ENCODE assay signal across 10 mouse cellular contexts in genomic region chr5:132030941-132031531, GRCm38 (mm10).
A peak's percentile ranks its signal among the peaks of the same experiment; 100 is the strongest.
DNase-seq lines count a peak whose midpoint lies in the region; ATAC-seq and TF ChIP-seq lines count a peak whose summit lies in the region.
"Had no signal": no experiment of that assay in that cellular context is flagged by ENCODE, and none has a peak within 500 bp of the region (broad histone marks: within the 10 kb centered on the region; RNA-seq: fewer than 3 reads in every experiment).

No protein-coding gene starts in this region.

- no peaks in the 10 kb centered on the region for H3K36me3 ChIP-seq in embryonic facial prominence, embryonic 14.5 days (ENCODE audit: control insufficient read depth, insufficient read depth, low read length)
- no peaks in the 10 kb centered on the region for H3K36me3 ChIP-seq in midbrain, embryonic 13.5 days
- H3K36me3 ChIP-seq: lung, embryonic 15.5 days had no signal

- no peaks in the 10 kb centered on the region for H3K27me3 ChIP-seq in embryonic facial prominence, embryonic 14.5 days (replicated peaks; ENCODE audit: control insufficient read depth, insufficient read depth, low read length)
- no peaks in the 10 kb centered on the region for H3K27me3 ChIP-seq in midbrain, embryonic 13.5 days
- H3K27me3 ChIP-seq: lung, embryonic 15.5 days had no signal

- no peak overlapping the region for H3K9ac ChIP-seq in embryonic facial prominence, embryonic 14.5 days (ENCODE audit: low read depth, low read length)
- H3K9ac ChIP-seq in midbrain, embryonic 13.5 days (replicated peaks), result no peak overlapping the region
- H3K9ac ChIP-seq: lung, embryonic 15.5 days had no signal

- no peak overlapping the region for H3K4me3 ChIP-seq in layer of hippocampus, adult 2 months
- H3K4me3 ChIP-seq in embryonic facial prominence, embryonic 14.5 days (ENCODE audit: low read depth, low read length), result no peak overlapping the region
- H3K4me3 ChIP-seq in midbrain, embryonic 13.5 days (replicated peaks), result no peak overlapping the region
- H3K4me3 ChIP-seq: lung, embryonic 15.5 days had no signal

- no peaks in the 10 kb centered on the region for H3K9me3 ChIP-seq in embryonic facial prominence, embryonic 14.5 days (ENCODE audit: control insufficient read depth, low read length)
- no peaks in the 10 kb centered on the region for H3K9me3 ChIP-seq in midbrain, embryonic 13.5 days
- H3K9me3 ChIP-seq: lung, embryonic 15.5 days had no signal

- peak in 1 of 2 experiments; percentile 8 for DNase-seq in layer of hippocampus, adult 2 months (ENCODE audit: low spot score in 2 of 2)
- DNase-seq in layer of hippocampus, postnatal 25 days (ENCODE audit: extremely low spot score in 1 of 2, low spot score in 1 of 2), result no peak
- peak; percentile 93 for DNase-seq in brain, embryonic 14.5 days (ENCODE audit: low read depth)
- peak; percentile 72 for DNase-seq in embryonic facial prominence, embryonic 14.5 days (ENCODE audit: low spot score)
- no peak for DNase-seq in right cerebral cortex, postnatal 36 days (ENCODE audit: low spot score in 2 of 2)
- DNase-seq in cerebellum, postnatal 25 days, result no peak
- DNase-seq: cerebellum, postnatal 36 days; kidney, postnatal 25 days had no signal

- no peak overlapping the region for H3K4me2 ChIP-seq in embryonic facial prominence, embryonic 14.5 days (ENCODE audit: low read depth, low read length)
- H3K4me2 ChIP-seq in midbrain, embryonic 13.5 days (replicated peaks), result peak overlapping the region; percentile 11; the same call in 1 of the 2 replicates
- H3K4me2 ChIP-seq: lung, embryonic 15.5 days had no signal

- peak; percentile 11; the same call in 1 of the 2 replicates for TF ChIP-seq CTCF in layer of hippocampus, adult 2 months (conservative IDR thresholded peaks at IDR 0.05)
- TF ChIP-seq CTCF in brain, embryonic 14.5 days (IDR thresholded peaks at IDR 0.05; ENCODE audit: borderline replicate concordance, extremely low read depth, insufficient read depth, insufficient read length), result no peak; the same call in 1 of the 2 replicates

- ATAC-seq in embryonic facial prominence, embryonic 14.5 days (ENCODE audit: low read depth), result no peak
- ATAC-seq in midbrain, embryonic 13.5 days, result peak; percentile 55

- H3K4me1 ChIP-seq in embryonic facial prominence, embryonic 14.5 days (ENCODE audit: control insufficient read depth, insufficient read depth, low read length), result peaks cover 20% of the 10 kb centered on the region
- peaks cover 46% of the 10 kb centered on the region for H3K4me1 ChIP-seq in midbrain, embryonic 13.5 days (replicated peaks)

- no peak for TF ChIP-seq POLR2A in brain, embryonic 14.5 days (IDR thresholded peaks at IDR 0.05; ENCODE audit: borderline replicate concordance, extremely low read depth, insufficient read depth, insufficient read length, poor library complexity, severe bottlenecking)

- WGBS in embryonic facial prominence, embryonic 14.5 days, result 53% methylated on average over 15 of the region's 15 CpGs
- WGBS in midbrain, embryonic 13.5 days, result 44% methylated on average over 15 of the region's 15 CpGs

- peak overlapping the region; percentile 73 for H3K27ac ChIP-seq in layer of hippocampus, adult 2 months
- no peak overlapping the region for H3K27ac ChIP-seq in embryonic facial prominence, embryonic 14.5 days (replicated peaks; ENCODE audit: low read depth, low read length)
- peak overlapping the region; percentile 63 for H3K27ac ChIP-seq in midbrain, embryonic 13.5 days
- H3K27ac ChIP-seq: lung, embryonic 15.5 days had no signal

Comparison
In these comparisons a context has a peak if more than half of its experiments do, and no peak if none do; other contexts are left out.
1. DNase-seq: peak in brain, embryonic 14.5 days (single experiment) and embryonic facial prominence, embryonic 14.5 days (single experiment); none in layer of hippocampus, postnatal 25 days (0 of 2), right cerebral cortex, postnatal 36 days (0 of 2) and cerebellum, postnatal 25 days (0 of 2).